Mouse (Mus musculus) left cerebral cortex, postnatal 4 days (tissue): ENCODE measurements at regions not wholly inside any gene's neighbourhood (a gene's known extent, or its start where the extent isn't known, plus 50 kb on each side); places are given as distances from the start of the nearest gene placed in this dataset.

Experiments used
- DNase-seq: peaks from one replicate; pipeline ENCODE4 v3.0.0-alpha.2; 2022
- intact Hi-C: fragments of 180-260 bp; cut with DNase I; formaldehyde crosslinking; loops from one replicate; pipeline ENCODE4 v1.15.1; 2025

DNA sequence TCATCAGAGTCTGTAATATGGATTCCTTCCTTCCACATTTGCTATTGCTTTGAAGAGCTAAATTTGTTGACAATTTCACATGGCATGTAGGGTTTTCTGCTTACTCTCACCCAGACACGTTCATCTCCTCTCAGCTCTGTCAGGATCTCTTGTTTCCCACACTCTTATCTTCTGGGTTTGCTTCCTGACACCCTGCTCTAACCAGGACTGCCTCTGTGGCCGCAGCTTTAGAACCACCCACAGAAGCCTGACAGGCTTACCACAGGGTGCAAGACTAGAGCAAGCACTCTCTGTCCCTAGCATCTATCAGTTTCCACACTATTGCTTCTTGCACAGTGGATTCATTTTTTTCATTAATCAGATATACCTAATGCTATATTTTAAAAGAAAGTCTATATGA is 408.5 kb upstream of the Btbd3 start:
- no peak for DNase-seq
- intact Hi-C loops, result no loop called here

DNA sequence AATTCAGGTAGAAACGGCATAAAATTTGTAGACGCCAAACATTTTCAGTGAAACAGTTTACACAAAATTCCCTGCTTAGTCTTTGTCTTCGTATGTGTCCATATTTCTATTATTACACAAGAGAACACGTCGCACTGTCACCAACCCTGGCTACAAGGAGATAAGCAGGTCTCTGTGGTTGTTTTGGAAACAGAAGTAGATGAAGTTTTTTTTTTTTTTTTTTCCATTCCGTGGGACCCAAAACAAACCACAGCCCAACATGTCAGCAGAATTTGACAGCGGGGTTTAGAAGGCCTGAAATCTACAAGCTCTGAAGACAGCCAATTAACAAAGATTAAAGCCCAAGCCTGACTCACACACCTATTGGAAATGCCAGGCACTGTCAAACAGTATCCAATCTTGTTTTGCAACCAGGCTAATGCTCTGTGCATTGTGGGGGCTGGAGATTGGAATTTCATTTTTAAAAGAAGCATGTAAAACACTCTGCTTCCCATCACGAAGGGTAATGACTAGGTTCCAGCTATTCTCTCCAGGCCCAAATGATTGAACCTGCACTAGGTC is 428.5 kb upstream of the Btbd3 start:
- DNase-seq, result no peak
- intact Hi-C loops, result no loop called here

DNA sequence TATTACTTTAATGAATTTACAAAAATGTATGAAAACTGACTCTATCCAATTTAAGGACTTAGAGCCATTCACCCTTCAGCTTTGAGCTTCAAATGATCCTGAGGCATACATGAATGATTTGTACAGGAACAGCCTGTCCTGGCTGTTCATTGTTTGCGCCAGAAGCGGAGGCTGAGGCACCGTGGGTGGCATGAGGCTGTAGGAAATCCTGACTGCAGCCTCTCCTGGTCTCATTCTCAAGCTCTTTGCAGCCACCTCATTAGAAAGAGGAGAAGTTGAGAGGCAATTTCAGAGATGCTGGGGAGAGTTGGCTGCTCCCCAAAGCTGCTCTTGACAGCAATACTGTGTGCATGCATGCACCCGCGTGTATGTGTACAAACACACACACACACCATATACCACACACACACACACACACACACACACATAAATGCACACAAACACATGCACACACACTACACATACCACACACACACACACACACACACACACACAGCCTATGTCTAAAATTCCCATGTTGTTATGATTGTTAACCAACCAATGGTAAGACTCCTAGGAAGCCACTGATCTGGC is 434.9 kb upstream of the Btbd3 start:
- DNase-seq, result peak; percentile 5
- intact Hi-C loops, result no loop called here

DNA sequence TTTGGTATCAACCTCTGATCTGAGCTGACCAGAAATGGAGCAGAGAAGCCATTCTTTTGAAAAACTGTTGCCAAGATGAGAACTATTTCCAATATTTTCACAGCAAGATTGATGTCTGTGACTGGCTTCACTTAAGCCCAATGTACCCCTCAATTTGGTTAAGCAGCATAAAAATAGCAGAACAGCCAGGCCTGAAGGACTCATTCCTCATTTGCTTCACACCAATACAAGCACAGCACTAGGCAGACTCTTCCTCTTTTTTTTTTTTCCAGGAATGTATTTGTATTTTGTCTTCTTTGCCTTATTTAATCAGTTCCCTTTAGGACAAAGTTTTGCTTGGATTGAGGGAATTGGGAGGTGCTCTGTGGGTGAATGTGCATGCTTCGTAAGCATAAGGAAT is 441.4 kb upstream of the Btbd3 start:
- no peak for DNase-seq
- intact Hi-C loops, result no loop called here

DNA sequence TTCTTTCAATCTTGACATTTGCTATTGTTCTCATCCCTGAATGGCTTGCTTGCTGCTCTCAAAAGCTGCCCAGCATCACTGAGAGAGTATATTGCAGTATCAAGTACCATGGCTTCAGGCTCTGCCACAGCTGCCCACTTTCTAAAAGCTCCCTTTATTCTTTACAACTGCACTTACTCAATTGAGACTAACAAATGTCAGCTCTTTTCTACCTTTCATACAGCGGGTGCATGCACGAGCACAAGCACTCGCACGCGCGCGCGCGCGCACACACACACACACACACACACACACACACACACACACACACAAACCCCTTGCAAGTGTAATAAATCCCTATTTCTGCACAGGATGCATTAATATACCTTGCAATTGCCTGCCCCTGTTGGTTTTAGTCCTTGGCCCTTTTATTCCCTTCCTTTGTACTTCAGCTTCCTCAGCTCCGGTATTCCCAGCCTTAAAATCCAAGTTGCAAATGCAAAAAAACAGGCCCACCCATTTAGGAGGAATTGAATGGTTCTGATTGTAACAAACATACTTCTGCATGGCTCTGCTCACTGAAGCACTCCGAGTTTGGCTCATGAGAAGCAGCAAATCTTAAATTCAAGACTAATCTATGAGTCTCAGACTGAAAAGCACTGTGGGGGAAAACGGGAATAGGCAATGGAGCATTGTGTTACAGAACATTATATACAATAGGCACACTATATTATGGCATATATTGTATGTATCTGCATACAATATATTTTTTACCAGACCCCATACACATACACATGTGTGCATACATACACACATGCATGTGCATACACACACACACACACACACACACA is 447.7 kb upstream of the Btbd3 start:
- intact Hi-C loops, result no loop called here
- DNase-seq, result no peak

DNA sequence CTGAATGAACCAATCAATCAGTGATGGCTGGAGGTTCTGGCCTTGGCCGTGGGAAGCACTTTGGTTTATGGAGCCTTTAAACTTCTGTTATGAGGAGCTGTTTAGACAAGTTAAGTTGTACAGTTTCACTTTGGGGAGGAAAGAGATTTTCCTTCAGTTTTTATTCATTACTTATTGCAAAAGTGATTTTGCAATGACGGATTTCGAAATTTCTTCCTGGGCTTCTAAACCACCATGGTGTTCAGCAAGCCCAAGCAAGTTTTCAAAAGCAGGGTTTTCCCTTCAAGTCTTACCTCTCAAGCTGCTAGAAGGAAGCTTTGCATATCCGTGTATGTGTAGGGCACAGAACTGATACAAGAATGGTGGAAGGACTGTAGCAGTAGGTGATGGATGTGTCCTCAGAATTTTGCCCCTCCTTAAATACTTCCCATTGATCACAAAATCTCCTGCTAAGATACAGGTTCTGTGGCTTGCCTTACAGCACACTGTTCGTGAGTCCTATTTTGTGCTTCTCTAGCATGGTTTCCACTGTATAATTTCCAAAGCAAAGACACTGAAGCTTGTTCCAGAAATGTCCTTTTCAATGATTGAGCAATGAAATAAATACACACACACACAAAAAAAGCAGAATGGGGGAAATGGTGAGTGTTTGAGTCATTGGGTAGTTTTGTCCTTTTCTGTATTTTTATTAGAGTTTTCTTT is 448.6 kb upstream of the Btbd3 start:
- intact Hi-C loops, result no loop called here
- DNase-seq, result no peak

DNA sequence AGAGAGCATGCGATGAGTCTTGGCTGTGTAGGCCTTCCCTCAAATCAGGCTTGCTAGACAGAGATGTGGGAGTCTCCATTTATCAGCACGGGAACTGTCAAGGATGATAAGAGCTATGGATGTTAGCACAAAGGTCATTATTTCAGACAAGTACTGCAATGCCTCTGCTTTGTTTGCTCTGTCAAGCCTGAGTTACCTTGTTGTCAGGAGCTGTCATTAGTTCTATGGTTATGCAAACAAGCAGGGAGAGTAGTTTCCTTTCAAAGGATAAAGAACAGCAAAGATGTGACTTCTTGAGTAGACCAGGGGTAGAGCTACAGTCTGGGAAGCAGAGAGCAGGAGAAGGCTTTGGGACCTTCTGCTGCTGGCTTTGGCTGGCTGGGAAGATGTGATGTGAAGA is 461.5 kb upstream of the Btbd3 start:
- DNase-seq, result no peak
- intact Hi-C loops, result no loop called here

DNA sequence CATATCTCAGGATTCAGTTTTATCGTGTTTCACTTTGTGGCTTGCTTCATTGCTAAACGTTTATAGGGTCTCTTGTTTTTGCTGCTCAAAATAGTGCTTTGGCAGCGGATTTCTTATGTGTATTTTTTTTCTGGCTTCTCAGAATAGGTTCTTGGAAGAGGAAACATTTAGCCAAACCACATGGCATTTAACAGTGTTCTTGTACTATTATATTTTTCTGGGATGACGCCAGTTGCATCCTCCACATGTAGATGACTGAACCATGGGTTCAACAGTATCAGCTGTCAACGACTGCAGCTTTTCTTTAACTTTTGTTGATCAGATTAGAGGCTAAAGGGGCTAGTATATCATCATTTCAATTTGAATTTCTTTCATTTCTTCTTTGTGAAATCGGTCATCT is 472.3 kb upstream of the Btbd3 start:
- intact Hi-C loops, result no loop called here
- DNase-seq, result no peak

DNA sequence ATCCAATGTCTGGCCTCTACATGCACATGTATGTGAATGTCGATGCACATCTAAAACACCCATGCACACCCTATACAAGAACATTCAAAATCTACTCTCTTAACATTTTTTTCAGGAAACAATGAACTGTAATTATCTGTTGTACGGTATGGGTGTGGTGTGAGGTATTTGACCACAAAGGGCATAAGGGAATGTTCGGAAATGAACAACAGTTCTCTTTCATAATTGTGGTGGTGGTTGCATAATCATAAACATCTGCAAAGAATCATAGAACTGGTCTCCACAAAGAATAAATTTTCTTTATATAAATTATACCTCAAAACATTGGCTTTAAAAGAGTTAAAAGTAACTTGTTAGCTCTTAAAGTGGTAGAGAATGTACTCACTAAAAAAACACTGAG is 478.9 kb upstream of the Btbd3 start:
- DNase-seq, result no peak
- intact Hi-C loops, result no loop called here

DNA sequence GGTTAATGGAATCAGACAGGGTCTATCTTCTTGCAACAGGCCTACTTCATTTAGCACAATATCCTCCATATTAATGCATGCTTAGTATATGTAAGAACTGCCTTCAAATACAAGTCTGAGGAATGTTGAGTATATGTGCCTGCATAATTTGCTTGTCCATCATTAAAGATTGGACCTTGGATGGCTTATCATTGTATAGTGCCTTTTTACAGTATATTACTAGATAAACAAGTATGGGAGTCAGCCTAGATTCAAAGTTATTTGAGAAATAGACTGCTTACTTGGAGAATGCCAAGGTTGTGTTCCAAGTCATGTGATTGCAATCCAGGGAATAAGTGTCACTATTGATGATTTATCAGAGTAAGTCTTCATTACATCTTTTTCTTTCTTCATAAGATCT is 491.6 kb upstream of the Btbd3 start:
- intact Hi-C loops, result no loop called here
- DNase-seq, result no peak

DNA sequence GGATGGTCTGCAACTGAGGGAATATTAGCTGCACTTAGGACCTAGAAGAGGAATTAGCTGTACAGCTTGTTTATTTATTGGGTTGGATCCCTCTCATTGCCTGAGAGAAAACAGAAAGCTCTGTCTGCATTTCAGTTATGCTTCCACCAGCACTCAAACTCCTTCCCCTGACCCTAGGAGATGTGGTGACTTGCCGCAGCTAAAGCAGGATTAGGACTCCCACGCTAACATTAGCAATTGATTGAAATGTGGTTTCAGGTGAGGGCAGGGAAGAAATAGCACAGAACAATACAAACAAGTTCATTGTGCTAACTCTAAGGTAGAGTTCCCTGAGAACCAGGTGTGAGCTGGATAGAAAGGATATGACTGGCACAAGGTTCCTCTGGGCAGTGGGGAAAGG is 496.9 kb upstream of the Btbd3 start:
- intact Hi-C loops, result no loop called here
- DNase-seq, result no peak

DNA sequence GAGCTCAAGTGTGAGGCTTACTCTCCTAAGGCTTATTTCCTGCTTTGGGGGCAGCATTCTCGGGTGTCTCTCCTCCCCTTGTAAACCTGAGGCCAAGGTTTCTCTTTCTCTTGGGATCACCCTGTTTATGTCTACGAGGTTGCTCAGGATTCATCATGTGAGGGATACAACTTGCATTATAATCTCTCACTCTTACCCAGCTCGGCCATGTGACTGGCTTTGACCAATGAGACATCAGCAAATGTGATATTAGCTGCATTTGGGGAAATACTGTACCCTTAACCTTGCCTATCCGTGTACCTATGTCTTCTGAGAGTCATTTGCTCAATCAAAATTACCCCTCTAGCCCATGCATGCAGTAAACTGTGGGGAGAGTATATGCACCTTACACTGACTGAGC is 498.0 kb upstream of the Btbd3 start:
- intact Hi-C loops, result no loop called here
- DNase-seq, result no peak

DNA sequence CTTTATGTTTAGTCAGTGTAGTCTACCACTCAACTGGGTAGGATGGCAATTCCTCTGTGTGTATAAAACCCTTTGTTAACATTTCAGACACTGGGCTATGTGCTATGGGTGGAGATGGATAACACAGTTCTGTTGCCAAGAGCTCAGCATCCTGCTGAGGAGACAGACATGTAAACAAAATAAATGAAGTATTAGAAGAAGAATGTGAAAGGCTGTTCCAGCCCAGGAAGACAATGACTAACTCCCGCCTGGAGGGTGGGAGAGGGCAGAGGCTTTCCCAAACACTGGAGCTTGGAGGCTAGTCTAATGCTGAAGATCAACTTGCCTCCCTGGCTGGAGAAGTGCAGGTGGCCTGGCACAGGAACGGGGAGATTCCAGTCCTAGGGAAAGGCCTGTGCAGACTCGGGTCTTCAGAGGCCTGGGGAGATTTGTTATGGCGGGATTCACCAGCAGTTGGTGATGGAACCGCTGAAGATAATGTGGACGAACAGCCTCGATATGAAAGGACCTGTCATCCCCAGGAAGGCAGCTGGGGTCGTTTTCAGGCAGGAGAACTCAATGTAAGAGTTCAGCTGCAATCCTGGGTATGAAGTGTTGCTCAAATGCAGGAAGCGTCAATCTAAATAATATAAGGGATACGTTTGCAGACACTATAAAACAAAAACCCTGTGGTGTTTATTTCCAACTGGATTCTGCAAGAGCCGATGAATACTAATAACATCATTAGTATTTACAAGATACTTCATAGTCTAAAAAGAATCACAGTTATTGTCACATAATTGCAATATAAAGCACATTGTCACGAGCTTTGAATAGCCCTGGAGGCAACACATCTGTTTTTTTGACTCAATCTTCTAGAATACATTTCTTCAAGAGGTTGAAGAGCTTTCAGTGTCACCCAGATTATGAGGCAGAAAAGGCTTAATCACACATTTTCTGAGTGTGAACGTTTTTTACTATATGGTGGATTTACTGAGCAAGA is 498.8 kb upstream of the Btbd3 start:
- no peak for DNase-seq
- intact Hi-C loops, result no loop called here

DNA sequence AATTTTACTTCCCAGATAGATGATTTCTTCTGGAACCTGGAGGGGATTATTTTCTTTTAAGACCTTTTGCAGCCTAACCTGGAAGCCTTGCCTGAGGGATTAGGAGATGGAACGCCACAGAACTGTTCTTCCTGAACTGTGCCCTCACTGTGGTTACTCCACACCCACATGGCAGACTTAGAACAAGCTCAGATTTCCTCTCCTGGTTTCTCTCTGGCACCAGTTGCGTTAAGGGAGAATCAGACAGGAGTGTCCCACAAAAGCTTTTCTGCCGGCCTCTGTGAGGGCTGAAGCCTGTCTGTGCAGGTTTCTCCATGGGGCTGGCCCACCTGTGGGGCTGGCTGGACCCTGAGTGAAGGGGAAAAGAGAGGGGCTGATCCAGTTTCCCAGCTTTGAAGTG is 500.1 kb upstream of the Btbd3 start:
- no peak for DNase-seq
- intact Hi-C loops, result no loop called here

DNA sequence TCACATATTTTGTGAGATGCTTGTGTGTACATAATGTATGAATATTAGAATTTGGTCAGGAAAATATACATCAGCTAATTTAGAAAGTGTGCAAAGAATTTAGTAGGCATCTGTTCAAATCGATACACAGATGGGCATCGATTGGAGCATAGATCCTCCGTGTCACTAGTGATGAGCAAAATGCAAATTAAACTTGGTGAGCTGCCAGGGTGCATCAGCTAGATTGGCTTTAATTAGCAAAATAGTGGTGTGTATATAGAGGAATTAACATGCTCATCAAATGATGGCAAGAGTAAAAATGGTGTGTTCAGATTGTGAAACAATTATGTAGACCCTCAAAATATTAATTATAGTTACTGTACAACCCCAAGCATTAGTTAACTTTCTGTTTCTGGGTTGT is 501.9 kb upstream of the Btbd3 start:
- intact Hi-C loops, result no loop called here
- DNase-seq, result no peak

DNA sequence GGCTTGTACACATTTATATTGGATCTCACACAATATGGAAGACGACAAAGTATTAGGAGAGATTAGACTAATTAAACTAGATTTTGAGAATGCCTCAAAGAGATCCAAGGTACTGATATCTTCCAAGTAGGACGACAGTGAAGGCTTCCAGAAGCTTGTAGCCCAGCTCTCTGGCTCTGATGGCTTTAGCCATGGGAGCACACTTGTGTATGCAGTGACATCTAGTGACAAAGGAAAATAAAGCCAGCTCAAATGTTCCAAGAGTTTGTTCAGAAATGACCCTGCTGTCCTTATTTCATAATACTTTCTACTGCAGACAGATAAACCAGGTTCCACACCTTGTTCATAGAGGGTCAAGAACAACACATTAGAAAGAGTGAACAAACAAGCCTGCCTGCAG is 524.0 kb upstream of the Btbd3 start:
- intact Hi-C loops, result loop anchor here (5.0 kb wide), 2 partner anchors 615 to 820 kb away; partner anchors contain the start of gene Jag1
- DNase-seq, result peak; percentile 20

DNA sequence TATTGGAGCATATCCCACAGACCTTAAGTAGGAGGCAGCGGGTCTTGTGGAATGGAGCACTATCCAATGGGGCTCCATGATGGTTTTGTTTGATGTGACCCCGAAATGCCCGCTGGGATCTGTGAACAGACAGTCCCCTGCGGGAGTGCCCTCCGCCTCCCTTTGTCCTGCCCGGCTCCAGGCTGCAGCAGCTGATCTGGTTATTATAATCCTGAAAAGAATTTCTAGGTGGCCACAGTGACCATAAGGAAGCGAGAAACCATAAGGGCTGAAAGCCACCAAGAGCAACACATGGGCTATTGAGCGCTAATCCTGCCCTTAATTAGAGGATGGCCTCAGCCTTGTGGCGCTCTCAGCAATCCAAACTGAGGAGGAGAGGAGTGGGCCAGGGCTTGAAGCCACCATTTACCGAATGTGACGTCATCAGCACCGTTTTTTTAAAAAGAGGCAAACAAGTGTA is 525.9 kb upstream of the Btbd3 start:
- peak; percentile 44 for DNase-seq
- intact Hi-C loops, result loop anchor here (5.0 kb wide), 2 partner anchors 613 to 818 kb away; partner anchors contain the start of gene Jag1

DNA sequence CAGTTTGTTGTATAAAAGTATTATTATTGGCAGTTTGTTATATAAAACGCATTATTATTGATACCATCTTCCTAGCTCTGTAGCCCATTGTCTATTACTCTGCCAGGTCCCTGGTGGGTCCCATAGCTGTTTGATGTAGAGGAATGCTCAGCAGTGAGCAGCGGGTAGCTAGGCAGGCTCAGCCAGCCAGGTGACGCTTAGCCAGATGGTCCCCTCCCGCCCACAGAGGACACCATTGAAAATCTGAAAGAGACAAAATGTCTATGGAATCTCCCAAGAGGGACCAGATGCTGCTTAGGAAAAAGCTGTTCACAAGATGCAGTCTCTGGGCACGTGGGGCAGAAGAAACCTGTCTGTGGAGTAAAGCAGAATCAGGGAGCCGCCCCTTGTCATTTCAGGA is 526.5 kb upstream of the Btbd3 start:
- intact Hi-C loops, result loop anchor here (5.0 kb wide), 2 partner anchors 613 to 818 kb away; partner anchors contain the start of gene Jag1
- peak; percentile 46 for DNase-seq

DNA sequence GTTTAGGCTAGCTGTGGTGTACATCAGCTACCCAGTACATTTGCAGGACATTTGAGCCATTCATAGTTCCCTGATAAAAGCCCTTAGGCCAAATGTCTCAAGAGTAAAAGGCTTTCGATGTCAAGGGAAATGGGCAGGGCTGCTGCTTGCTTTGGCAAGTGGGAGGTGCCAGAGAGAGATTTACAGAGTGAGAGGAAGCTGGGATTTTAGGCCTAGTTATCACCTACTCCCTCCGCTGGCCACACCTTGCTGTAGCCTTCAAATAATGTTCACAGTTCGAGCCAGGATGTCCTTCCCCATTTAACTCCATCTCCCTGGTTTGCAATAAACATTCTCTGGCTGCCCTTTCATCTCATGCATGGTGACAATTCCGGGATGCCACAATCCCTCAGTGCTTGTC is 527.2 kb upstream of the Btbd3 start:
- intact Hi-C loops, result no loop called here
- no peak for DNase-seq

DNA sequence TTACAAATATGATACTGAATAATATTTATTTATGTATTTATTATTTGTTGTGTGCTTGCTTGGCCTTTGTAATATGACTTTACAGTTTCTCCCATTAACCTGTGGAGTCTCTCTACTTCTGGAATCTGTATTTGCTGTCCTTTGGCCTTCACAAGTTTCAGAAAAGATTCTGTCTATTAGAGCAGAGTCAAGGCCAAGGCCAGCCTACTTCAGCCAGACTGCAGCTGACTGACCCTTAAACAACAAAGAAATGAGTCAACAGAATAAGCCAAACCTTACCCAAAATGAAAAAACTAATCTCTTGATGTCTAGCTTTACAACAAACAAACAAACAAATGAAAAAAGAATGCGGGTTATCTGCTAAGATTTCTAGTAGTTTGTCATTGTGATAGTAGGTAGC is 532.7 kb upstream of the Btbd3 start:
- intact Hi-C loops, result no loop called here
- no peak for DNase-seq
